Mouse (Mus musculus): Measurements from ENCODE around the gene Tanc2. TPM values are rescaled to one million over a fixed set of nuclear protein-coding genes. Genes with fewer than 3 reads are reported as not detected.

Tanc2 gene
- polyA plus RNA-seq, 1 experiment from 2014 or later: 22.3 TPM

- ATAC-seq (ENCODE audit: low FRiP score) (no peak), DNase-seq (ENCODE audit: low spot score) (peak; percentile 27)
- Histone ChIP-seq H3K9ac (ENCODE audit: low read depth, low read length) (no peak overlapping the region), H3K27ac (ENCODE audit: low read depth, low read length) (no peak overlapping the region), H3K4me2 (replicated peaks; ENCODE audit: low read depth, low read length) (no peak overlapping the region), H3K9me3 (ENCODE audit: control insufficient read depth, low read length) (no peaks in the 10 kb centered on the region), H3K4me1 (replicated peaks; ENCODE audit: control insufficient read depth, insufficient read depth, low read length) (no peaks in the 10 kb centered on the region), H3K27me3 (ENCODE audit: control insufficient read depth, insufficient read depth, low read length) (no peaks in the 10 kb centered on the region), H3K4me3 (ENCODE audit: low read depth, low read length) (no peak overlapping the region), H3K36me3 (ENCODE audit: control insufficient read depth, insufficient read depth, low read length) (no peaks in the 10 kb centered on the region)
- 70% methylated on average over 8 of the region's 8 CpGs for WGBS
Measured at GRCm38 (mm10) chr11:105557285-105557684, 32.5 kb upstream of the Tanc2 start.

- Histone ChIP-seq H3K36me3 (ENCODE audit: control insufficient read depth, insufficient read depth, low read length) (no peaks in the 10 kb centered on the region), H3K9ac (ENCODE audit: low read depth, low read length) (no peak overlapping the region)
Measured at GRCm38 (mm10) chr11:105558091-105558490, 31.7 kb upstream of the Tanc2 start.

GRCm38 (mm10) chr11:105558803-105559505 lies 30.8 kb upstream of the Tanc2 start:
- Histone ChIP-seq H3K27ac (ENCODE audit: low read depth, low read length) (no peak overlapping the region), H3K36me3 (ENCODE audit: control insufficient read depth, insufficient read depth, low read length) (no peaks in the 10 kb centered on the region), H3K4me2 (replicated peaks; ENCODE audit: low read depth, low read length) (no peak overlapping the region), H3K9ac (ENCODE audit: low read depth, low read length) (no peak overlapping the region), H3K9me3 (ENCODE audit: control insufficient read depth, low read length) (no peaks in the 10 kb centered on the region), H3K4me3 (ENCODE audit: low read depth, low read length) (no peak overlapping the region), H3K27me3 (ENCODE audit: control insufficient read depth, insufficient read depth, low read length) (no peaks in the 10 kb centered on the region), H3K4me1 (replicated peaks; ENCODE audit: control insufficient read depth, insufficient read depth, low read length) (no peaks in the 10 kb centered on the region)
- WGBS: 87% methylated on average over 6 of the region's 6 CpGs
- no peak for DNase-seq (ENCODE audit: low spot score)
- no peak for ATAC-seq (ENCODE audit: low FRiP score)

More at GRCm38 (mm10) chr11:105558091-105558490, 31.7 kb upstream of the Tanc2 start:
- H3K27me3 ChIP-seq (ENCODE audit: control insufficient read depth, insufficient read depth, low read length): no peaks in the 10 kb centered on the region
- H3K4me1 ChIP-seq (replicated peaks; ENCODE audit: control insufficient read depth, insufficient read depth, low read length): no peaks in the 10 kb centered on the region
- no peaks in the 10 kb centered on the region for H3K9me3 ChIP-seq (ENCODE audit: control insufficient read depth, low read length)
- no peak overlapping the region for H3K4me2 ChIP-seq (replicated peaks; ENCODE audit: low read depth, low read length)
- no peak for ATAC-seq (ENCODE audit: low FRiP score)
- H3K4me3 ChIP-seq (ENCODE audit: low read depth, low read length): no peak overlapping the region
- DNase-seq (ENCODE audit: low spot score): no peak
- H3K27ac ChIP-seq (ENCODE audit: low read depth, low read length): no peak overlapping the region

DNA sequence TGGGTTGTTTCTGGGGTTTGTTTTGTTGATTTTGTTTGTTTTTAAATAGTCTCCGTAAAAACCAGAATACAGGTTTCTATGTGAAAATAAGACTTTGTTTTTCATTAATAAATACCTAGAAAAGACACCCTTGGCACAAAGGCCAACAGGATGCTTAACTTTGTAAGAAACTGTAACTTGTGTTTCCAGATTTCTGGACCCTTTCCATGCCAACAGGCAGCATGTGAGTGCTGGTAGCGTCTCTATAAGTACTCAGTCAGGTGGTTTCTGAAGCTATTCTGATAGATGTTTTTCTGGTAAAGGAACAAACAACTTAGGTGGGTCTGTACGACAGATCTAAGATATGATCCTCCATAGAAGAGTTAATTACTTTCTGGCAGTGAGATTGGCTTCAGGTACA lies 26.2 kb upstream of the Tanc2 start:
- ATAC-seq (ENCODE audit: low FRiP score) (no peak), DNase-seq (ENCODE audit: low spot score) (no peak)
- no peak overlapping the region for H3K4me2 ChIP-seq (replicated peaks; ENCODE audit: low read depth, low read length)
- no peaks in the 10 kb centered on the region for H3K9me3 ChIP-seq (ENCODE audit: control insufficient read depth, low read length)
- H3K9ac ChIP-seq (ENCODE audit: low read depth, low read length): no peak overlapping the region
- H3K27ac ChIP-seq (ENCODE audit: low read depth, low read length): no peak overlapping the region
- H3K27me3 ChIP-seq (ENCODE audit: control insufficient read depth, insufficient read depth, low read length): no peaks in the 10 kb centered on the region
- H3K4me3 ChIP-seq (ENCODE audit: low read depth, low read length): no peak overlapping the region
- H3K36me3 ChIP-seq (ENCODE audit: control insufficient read depth, insufficient read depth, low read length): no peaks in the 10 kb centered on the region
- no peaks in the 10 kb centered on the region for H3K4me1 ChIP-seq (replicated peaks; ENCODE audit: control insufficient read depth, insufficient read depth, low read length)
- 93% methylated on average over 3 of the region's 3 CpGs for WGBS

DNA sequence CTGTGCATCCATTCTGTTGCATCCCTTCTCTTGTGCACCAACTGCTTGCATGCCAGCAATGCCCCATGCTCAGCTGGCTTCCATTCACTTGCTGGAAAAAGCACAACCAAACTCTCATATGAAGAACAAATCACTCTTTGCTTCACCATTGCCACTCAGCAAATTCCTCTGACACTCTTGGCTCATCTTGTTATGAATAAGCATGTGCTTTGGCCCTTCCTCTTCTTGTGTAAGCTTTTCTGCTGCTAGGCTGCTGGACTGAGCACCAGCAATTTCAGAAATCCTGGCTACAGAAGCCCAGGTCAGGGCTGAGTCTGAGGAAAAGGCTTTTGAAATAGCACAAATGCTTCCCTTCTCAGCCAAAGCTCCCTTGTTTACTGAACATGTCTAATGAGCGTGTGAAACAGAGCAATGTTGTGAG lies 22.6 kb upstream of the Tanc2 start:
- H3K36me3 ChIP-seq (ENCODE audit: control insufficient read depth, insufficient read depth, low read length): no peaks in the 10 kb centered on the region
- H3K4me1 ChIP-seq (replicated peaks; ENCODE audit: control insufficient read depth, insufficient read depth, low read length): no peaks in the 10 kb centered on the region
- no peaks in the 10 kb centered on the region for H3K9me3 ChIP-seq (ENCODE audit: control insufficient read depth, low read length)
- no peak for ATAC-seq (ENCODE audit: low FRiP score)
- no peak overlapping the region for H3K9ac ChIP-seq (ENCODE audit: low read depth, low read length)
- H3K27me3 ChIP-seq (ENCODE audit: control insufficient read depth, insufficient read depth, low read length): no peaks in the 10 kb centered on the region
- H3K4me3 ChIP-seq (ENCODE audit: low read depth, low read length): no peak overlapping the region
- WGBS: 94% methylated on average over 1 of the region's 1 CpGs
- no peak overlapping the region for H3K4me2 ChIP-seq (replicated peaks; ENCODE audit: low read depth, low read length)
- no peak for DNase-seq (ENCODE audit: low spot score)
- no peak overlapping the region for H3K27ac ChIP-seq (ENCODE audit: low read depth, low read length)

GRCm38 (mm10) chr11:105571996-105572395 lies 17.8 kb upstream of the Tanc2 start:
- H3K9me3 ChIP-seq (ENCODE audit: control insufficient read depth, low read length): no peaks in the 10 kb centered on the region
- no peak overlapping the region for H3K27ac ChIP-seq (ENCODE audit: low read depth, low read length)
- H3K27me3 ChIP-seq (ENCODE audit: control insufficient read depth, insufficient read depth, low read length): no peaks in the 10 kb centered on the region
- 83% methylated on average over 8 of the region's 8 CpGs for WGBS
- no peaks in the 10 kb centered on the region for H3K36me3 ChIP-seq (ENCODE audit: control insufficient read depth, insufficient read depth, low read length)
- no peak for DNase-seq (ENCODE audit: low spot score)
- no peaks in the 10 kb centered on the region for H3K4me1 ChIP-seq (replicated peaks; ENCODE audit: control insufficient read depth, insufficient read depth, low read length)
- H3K4me3 ChIP-seq (ENCODE audit: low read depth, low read length): no peak overlapping the region
- ATAC-seq (ENCODE audit: low FRiP score): no peak
- H3K9ac ChIP-seq (ENCODE audit: low read depth, low read length): no peak overlapping the region
- no peak overlapping the region for H3K4me2 ChIP-seq (replicated peaks; ENCODE audit: low read depth, low read length)

GRCm38 (mm10) chr11:105574241-105574640 lies 15.5 kb upstream of the Tanc2 start:
- no peak overlapping the region for H3K9ac ChIP-seq (ENCODE audit: low read depth, low read length)
- H3K27ac ChIP-seq (ENCODE audit: low read depth, low read length): no peak overlapping the region
- ATAC-seq (ENCODE audit: low FRiP score) (no peak), DNase-seq (ENCODE audit: low spot score) (no peak)
- no peaks in the 10 kb centered on the region for H3K4me1 ChIP-seq (replicated peaks; ENCODE audit: control insufficient read depth, insufficient read depth, low read length)
- H3K9me3 ChIP-seq (ENCODE audit: control insufficient read depth, low read length): no peaks in the 10 kb centered on the region
- H3K27me3 ChIP-seq (ENCODE audit: control insufficient read depth, insufficient read depth, low read length): no peaks in the 10 kb centered on the region
- no peaks in the 10 kb centered on the region for H3K36me3 ChIP-seq (ENCODE audit: control insufficient read depth, insufficient read depth, low read length)
- no peak overlapping the region for H3K4me3 ChIP-seq (ENCODE audit: low read depth, low read length)
- H3K4me2 ChIP-seq (replicated peaks; ENCODE audit: low read depth, low read length): no peak overlapping the region
- 68% methylated on average over 7 of the region's 7 CpGs for WGBS

DNA sequence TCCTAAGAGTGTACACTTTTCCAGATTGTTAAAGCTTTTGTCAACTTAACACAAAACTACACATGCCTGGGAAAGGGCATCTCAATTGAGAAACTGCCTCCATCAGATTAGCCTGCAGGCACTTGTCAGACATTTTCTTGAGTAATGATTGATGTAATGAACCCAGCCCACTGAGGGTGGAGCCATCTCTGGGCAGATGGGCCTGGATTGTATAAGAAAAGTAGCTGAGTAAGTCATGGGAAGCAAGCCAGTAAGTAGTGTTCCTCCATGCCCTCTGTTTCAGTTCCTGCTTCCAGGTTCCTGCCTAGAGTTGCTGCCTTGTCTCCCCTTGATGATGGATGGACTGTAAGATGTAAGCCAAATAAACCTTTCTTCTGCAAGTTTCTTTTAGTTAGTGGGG lies 12.6 kb upstream of the Tanc2 start:
- Histone ChIP-seq H3K9ac (ENCODE audit: low read depth, low read length) (no peak overlapping the region), H3K4me2 (replicated peaks; ENCODE audit: low read depth, low read length) (no peak overlapping the region), H3K36me3 (ENCODE audit: control insufficient read depth, insufficient read depth, low read length) (no peaks in the 10 kb centered on the region), H3K4me3 (ENCODE audit: low read depth, low read length) (no peak overlapping the region), H3K27me3 (ENCODE audit: control insufficient read depth, insufficient read depth, low read length) (no peaks in the 10 kb centered on the region), H3K27ac (ENCODE audit: low read depth, low read length) (no peak overlapping the region), H3K4me1 (replicated peaks; ENCODE audit: control insufficient read depth, insufficient read depth, low read length) (no peaks in the 10 kb centered on the region), H3K9me3 (ENCODE audit: control insufficient read depth, low read length) (no peaks in the 10 kb centered on the region)
- DNase-seq (ENCODE audit: low spot score): no peak
- no peak for ATAC-seq (ENCODE audit: low FRiP score)

DNA sequence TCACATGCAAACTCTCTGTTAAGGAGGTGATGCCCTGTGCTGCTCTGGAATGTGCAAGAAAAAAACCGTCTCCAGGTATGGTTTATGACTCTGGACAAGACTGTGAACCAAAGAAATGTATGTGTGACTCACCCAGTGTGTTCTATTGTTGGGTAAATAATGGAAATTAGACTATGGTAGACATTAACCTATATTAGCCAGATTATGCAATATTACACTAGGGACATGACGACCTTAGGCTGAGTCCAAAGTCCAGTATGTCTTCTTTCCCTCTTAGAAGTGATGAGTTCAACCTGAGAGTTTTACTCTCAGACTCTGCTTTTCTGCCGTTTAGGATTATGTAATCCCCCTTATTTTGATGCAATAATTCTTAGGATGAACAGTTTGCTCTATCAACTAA lies 7.8 kb upstream of the Tanc2 start:
- no peak overlapping the region for H3K9ac ChIP-seq (ENCODE audit: low read depth, low read length)
- no peak for ATAC-seq (ENCODE audit: low FRiP score)
- 90% methylated on average over 3 of the region's 3 CpGs for WGBS
- no peak for DNase-seq (ENCODE audit: low spot score)
- no peak overlapping the region for H3K27ac ChIP-seq (ENCODE audit: low read depth, low read length)
- H3K27me3 ChIP-seq (ENCODE audit: control insufficient read depth, insufficient read depth, low read length): no peaks in the 10 kb centered on the region
- H3K4me1 ChIP-seq (replicated peaks; ENCODE audit: control insufficient read depth, insufficient read depth, low read length): no peaks in the 10 kb centered on the region
- H3K36me3 ChIP-seq (ENCODE audit: control insufficient read depth, insufficient read depth, low read length): no peaks in the 10 kb centered on the region
- no peak overlapping the region for H3K4me2 ChIP-seq (replicated peaks; ENCODE audit: low read depth, low read length)
- no peaks in the 10 kb centered on the region for H3K9me3 ChIP-seq (ENCODE audit: control insufficient read depth, low read length)
- no peak overlapping the region for H3K4me3 ChIP-seq (ENCODE audit: low read depth, low read length)

Data from hindbrain, embryonic 11.5 days (tissue).